Mouse (Mus musculus): ENCODE results near the gene Nlrc4. TPM values are rescaled to one million over a fixed set of nuclear protein-coding genes. Genes with fewer than 3 reads are reported as not detected.

Nlrc4 gene
- total RNA-seq, 2 experiments from 2014 or later: 0.10 to 0.14 TPM

Other genes starting within 250 kb of the Nlrc4 start
- 10 to 100 TPM; 62.0 to 63.5 TPM for gene Memo1, start 163.6 kb downstream of the Nlrc4 start, total RNA-seq (2021)
- gene Dpy30, start 135.2 kb downstream of the Nlrc4 start, total RNA-seq (2021): 10 to 100 TPM; 54.1 to 55.5 TPM
- gene Spast, start 120.2 kb downstream of the Nlrc4 start, total RNA-seq (2021): 10 to 100 TPM; 65.9 to 66.0 TPM
- 10 to 100 TPM; 19.9 to 20.0 TPM for gene Slc30a6, start 63.5 kb downstream of the Nlrc4 start, total RNA-seq (2021)
- gene Yipf4, start 30.4 kb upstream of the Nlrc4 start, total RNA-seq (2021): 10 to 100 TPM; 73.7 to 93.8 TPM
- 100 to 1,000 TPM; 144 to 150 TPM for gene Birc6, start 69.2 kb upstream of the Nlrc4 start, total RNA-seq (2021)